Mouse (Mus musculus) ES-E14 (cell line): ENCODE data around the gene Lrp4.

Experiments used
- CHD2 ChIP-seq: IDR thresholded peaks from 2 replicates; pipeline ENCODE4 v1.6.1; 2014; ENCODE audit warnings: mild to moderate bottlenecking, low read depth, low read length, inconsistent platforms
- HCFC1 ChIP-seq: IDR thresholded peaks from 2 replicates; pipeline ENCODE4 v1.6.1; 2012; ENCODE audit warnings: low read length, inconsistent platforms, borderline replicate concordance; ENCODE audit not compliant: insufficient read depth
- MAFK ChIP-seq: IDR thresholded peaks from 2 replicates; pipeline ENCODE4 v1.6.1; 2014; ENCODE audit warnings: mild to moderate bottlenecking, low read depth, low read length, inconsistent platforms; ENCODE audit not compliant: insufficient read depth
- ZC3H11A ChIP-seq: IDR thresholded peaks from 2 replicates; pipeline ENCODE4 v1.6.1; 2012; ENCODE audit warnings: low read depth, mild to moderate bottlenecking, inconsistent platforms, low read length, borderline replicate concordance
- ZNF384 ChIP-seq: IDR thresholded peaks from 2 replicates; pipeline ENCODE4 v1.6.1; 2012; ENCODE audit warnings: low read depth, low read length, inconsistent platforms

DNA sequence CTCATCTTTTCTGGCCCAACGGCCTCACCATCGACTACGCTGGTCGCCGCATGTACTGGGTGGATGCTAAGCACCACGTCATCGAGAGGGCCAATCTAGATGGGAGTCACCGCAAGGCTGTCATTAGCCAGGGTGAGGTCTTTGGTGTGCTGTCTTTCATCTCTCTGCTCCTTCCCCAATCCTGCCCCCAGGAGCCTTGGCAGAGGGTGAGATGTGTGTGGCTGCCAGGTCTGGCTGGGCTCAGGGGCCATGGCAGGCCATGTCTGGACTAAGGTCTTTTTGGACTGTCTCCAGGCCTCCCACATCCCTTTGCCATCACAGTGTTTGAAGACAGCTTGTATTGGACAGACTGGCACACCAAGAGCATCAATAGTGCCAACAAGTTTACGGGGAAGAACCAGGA, 23.1 kb downstream of the Lrp4 start:
- TF ChIP-seq ZC3H11A (no peak), ZNF384 (no peak), CHD2 (no peak), HCFC1 (no peak), MAFK (no peak)
